Mouse (Mus musculus) brain, embryonic 14.5 days (tissue): ENCODE measurements around the gene Rhog. TPM values are rescaled to one million over a fixed set of nuclear protein-coding genes. Genes with fewer than 3 reads are reported as not detected.
"Not testable (repeated sequence)": the region's sequence is repeated elsewhere in the genome, so short reads cannot be mapped to it uniquely, and the experiment has no call there.

ENCODE experiments used
- DNase-seq: peaks from one replicate; pipeline ENCODE4 v3.0.0-alpha.2; 2011; ENCODE audit warnings: low read depth
- CTCF ChIP-seq: fragments of 200-500 bp; IDR thresholded peaks from 2 replicates; pipeline ENCODE4 v1.5.1; 2012; ENCODE audit warnings: inconsistent platforms, mild to moderate bottlenecking, moderate library complexity, borderline replicate concordance; ENCODE audit not compliant: insufficient read depth, insufficient read length; ENCODE audit errors: extremely low read depth
- POLR2A ChIP-seq: fragments of 200-500 bp; IDR thresholded peaks from 2 replicates; pipeline ENCODE4 v1.6.1; 2012; ENCODE audit warnings: mild to moderate bottlenecking, inconsistent platforms, borderline replicate concordance; ENCODE audit not compliant: poor library complexity, insufficient read depth, insufficient read length, severe bottlenecking; ENCODE audit errors: extremely low read depth
- polyA plus RNA-seq: library from polyadenylated mRNA; depleted of rRNA; stranded (reverse); fragments of >200 nt; gene quantifications from 2 replicates; pipeline ENCODE4 v1.2.3, GENCODE M21; 2012

Gene Rhog
- polyA plus RNA-seq, 1 experiment: 18.0 TPM

- TF ChIP-seq POLR2A (no peak), CTCF (no peak)
- DNase-seq: no peak
Measured at GRCm38 (mm10) chr7:102266401-102267042, 10.7 kb upstream of the Rhog start.

- not testable (repeated sequence) for DNase-seq
Measured at GRCm38 (mm10) chr7:102266021-102266400, 10.2 kb upstream of the Rhog start.

GRCm38 (mm10) chr7:102263020-102263419 is 7.2 kb upstream of the Rhog start:
- TF ChIP-seq CTCF (no peak), POLR2A (no peak)
- DNase-seq: no peak

- no peak for TF ChIP-seq POLR2A
- TF ChIP-seq CTCF: no peak
- DNase-seq: no peak
Measured at GRCm38 (mm10) chr7:102260518-102260917, 4.7 kb upstream of the Rhog start.

GRCm38 (mm10) chr7:102259716-102260479 is 4.0 kb upstream of the Rhog start:
- no peak for DNase-seq
- TF ChIP-seq POLR2A: no peak
- TF ChIP-seq CTCF: no peak

- DNase-seq: no peak
- TF ChIP-seq POLR2A (no peak), CTCF (no peak)
Measured at GRCm38 (mm10) chr7:102258753-102259152, 2.9 kb upstream of the Rhog start.

- TF ChIP-seq POLR2A: no peak
- TF ChIP-seq CTCF: peak; percentile 70; the same call in 1 of the 2 replicates
- peak; percentile 83 for DNase-seq
Measured at GRCm38 (mm10) chr7:102258189-102258588, 2.3 kb upstream of the Rhog start.

GRCm38 (mm10) chr7:102256636-102257035 is 782 bp upstream of the Rhog start:
- DNase-seq: no peak
- no peak for TF ChIP-seq CTCF
- no peak for TF ChIP-seq POLR2A

- TF ChIP-seq POLR2A (no peak), CTCF (no peak)
- DNase-seq: no peak
Measured at GRCm38 (mm10) chr7:102253631-102254030, 2.2 kb downstream of the Rhog start.

- DNase-seq: peak; percentile 86
- TF ChIP-seq POLR2A (peak; percentile 22; the same call in 1 of the 2 replicates), CTCF (peak; percentile 73)
Measured at GRCm38 (mm10) chr7:102250631-102251214, 5.1 kb downstream of the Rhog start.

- TF ChIP-seq POLR2A: peak; percentile 16; the same call in 1 of the 2 replicates
- no peak for TF ChIP-seq CTCF
- peak; percentile 73 for DNase-seq
Measured at GRCm38 (mm10) chr7:102249896-102250630, 5.8 kb downstream of the Rhog start.
